Mouse (Mus musculus) intestine, embryonic 15.5 days (tissue): ENCODE results near the gene Acss3. TPM values are rescaled to one million over a fixed set of nuclear protein-coding genes. Genes with fewer than 3 reads are reported as not detected.

Source experiments
- ATAC-seq: fragments of 200-750 bp; cut with Nextera tagmentation; 2 replicates; pipeline ENCODE4 v1.8.0; 2017; ENCODE audit warnings: moderate TSS enrichment, moderate library complexity
- H3K27ac ChIP-seq: fragments of 300-500 bp; sonication (generic); 2 replicates; pipeline ENCODE4 v1.5.1; 2015; ENCODE audit warnings: mild to moderate bottlenecking, inconsistent platforms
- H3K27me3 ChIP-seq: fragments of 300-500 bp; sonication (generic); replicated peaks from 2 replicates; pipeline ENCODE4 v1.6.1; 2015; ENCODE audit warnings: inconsistent platforms
- H3K36me3 ChIP-seq: fragments of 300-500 bp; sonication (generic); 2 replicates; pipeline ENCODE4 v1.6.1; 2015; ENCODE audit warnings: inconsistent platforms
- H3K4me1 ChIP-seq: fragments of 300-500 bp; sonication (generic); replicated peaks from 2 replicates; pipeline ENCODE4 v1.6.1; 2015; ENCODE audit warnings: inconsistent platforms
- H3K4me2 ChIP-seq: fragments of 300-500 bp; sonication (generic); replicated peaks from 2 replicates; pipeline ENCODE4 v1.6.1; 2015; ENCODE audit warnings: mild to moderate bottlenecking, inconsistent platforms
- H3K4me3 ChIP-seq: fragments of 300-500 bp; sonication (generic); replicated peaks from 2 replicates; pipeline ENCODE4 v1.5.1; 2015; ENCODE audit warnings: inconsistent platforms
- H3K9ac ChIP-seq: fragments of 300-500 bp; sonication (generic); 2 replicates; pipeline ENCODE4 v1.6.1; 2015; ENCODE audit warnings: inconsistent platforms
- H3K9me3 ChIP-seq: fragments of 300-500 bp; sonication (generic); 2 replicates; pipeline ENCODE4 v1.6.1; 2016; ENCODE audit warnings: inconsistent platforms
- WGBS: fragments of 180-500 bp; shearing (Covaris S2); methylation state at CpG from one replicate; pipeline ENCODE4 v1.1.7; 2015; 5-methylcytosine and 5-hydroxymethylcytosine counted together
- polyA plus RNA-seq: library from polyadenylated mRNA; unstranded; fragments of >200 nt; fragmentation: Nextera tagmentation; extraction: Ambion mirVana; gene quantifications from 2 replicates; pipeline ENCODE4 v1.2.1, GENCODE M21; 2015

Acss3 gene
- polyA plus RNA-seq, 1 experiment from 2014 or later, result 1.6 TPM

GRCm38 (mm10) chr10:107094452-107094851, 29.0 kb downstream of the Acss3 start:
- H3K4me2 ChIP-seq, result no peak overlapping the region
- no peak for ATAC-seq
- no peaks in the 10 kb centered on the region for H3K36me3 ChIP-seq
- WGBS, result 77% methylated on average over 3 of the region's 3 CpGs
- H3K4me1 ChIP-seq, result no peaks in the 10 kb centered on the region
- H3K9me3 ChIP-seq, result no peaks in the 10 kb centered on the region
- no peak overlapping the region for H3K9ac ChIP-seq
- H3K4me3 ChIP-seq, result no peak overlapping the region
- H3K27ac ChIP-seq, result no peak overlapping the region
- no peaks in the 10 kb centered on the region for H3K27me3 ChIP-seq

GRCm38 (mm10) chr10:107053846-107054624, 69.4 kb downstream of the Acss3 start:
- WGBS, result 64% methylated on average over 4 of the region's 4 CpGs
- Histone ChIP-seq H3K4me2 (no peak overlapping the region), H3K4me3 (no peak overlapping the region), H3K9ac (no peak overlapping the region), H3K27ac (no peak overlapping the region), H3K4me1 (no peaks in the 10 kb centered on the region), H3K36me3 (no peaks in the 10 kb centered on the region), H3K9me3 (no peaks in the 10 kb centered on the region), H3K27me3 (no peaks in the 10 kb centered on the region)
- no peak for ATAC-seq

GRCm38 (mm10) chr10:107050489-107050888, 73.0 kb downstream of the Acss3 start:
- 66% methylated on average over 2 of the region's 2 CpGs for WGBS
- H3K9ac ChIP-seq, result no peak overlapping the region
- no peak overlapping the region for H3K4me2 ChIP-seq
- no peak for ATAC-seq
- H3K27me3 ChIP-seq, result no peaks in the 10 kb centered on the region
- H3K4me1 ChIP-seq, result no peaks in the 10 kb centered on the region
- no peaks in the 10 kb centered on the region for H3K36me3 ChIP-seq
- H3K27ac ChIP-seq, result no peak overlapping the region
- H3K9me3 ChIP-seq, result no peaks in the 10 kb centered on the region
- no peak overlapping the region for H3K4me3 ChIP-seq

- 85% methylated on average over 1 of the region's 1 CpGs for WGBS
- no peak overlapping the region for H3K4me3 ChIP-seq
- no peak overlapping the region for H3K27ac ChIP-seq
- no peak for ATAC-seq
- H3K4me2 ChIP-seq, result no peak overlapping the region
- H3K9me3 ChIP-seq, result no peaks in the 10 kb centered on the region
- no peak overlapping the region for H3K9ac ChIP-seq
- H3K27me3 ChIP-seq, result no peaks in the 10 kb centered on the region
- no peaks in the 10 kb centered on the region for H3K36me3 ChIP-seq
- no peaks in the 10 kb centered on the region for H3K4me1 ChIP-seq
Measured at GRCm38 (mm10) chr10:107042656-107043055, 80.8 kb downstream of the Acss3 start.

- Histone ChIP-seq H3K27ac (no peak overlapping the region), H3K4me1 (no peaks in the 10 kb centered on the region), H3K27me3 (no peaks in the 10 kb centered on the region), H3K9ac (no peak overlapping the region), H3K9me3 (no peaks in the 10 kb centered on the region), H3K4me2 (no peak overlapping the region), H3K4me3 (no peak overlapping the region), H3K36me3 (no peaks in the 10 kb centered on the region)
- 82% methylated on average over 2 of the region's 2 CpGs for WGBS
- ATAC-seq, result no peak
Measured at GRCm38 (mm10) chr10:107040837-107041236, 82.6 kb downstream of the Acss3 start.

GRCm38 (mm10) chr10:107040378-107040777, 83.1 kb downstream of the Acss3 start:
- Histone ChIP-seq H3K9me3 (no peaks in the 10 kb centered on the region), H3K27me3 (no peaks in the 10 kb centered on the region), H3K36me3 (no peaks in the 10 kb centered on the region), H3K27ac (no peak overlapping the region), H3K4me2 (no peak overlapping the region), H3K4me1 (no peaks in the 10 kb centered on the region), H3K9ac (no peak overlapping the region), H3K4me3 (no peak overlapping the region)
- no peak for ATAC-seq
- 76% methylated on average over 6 of the region's 6 CpGs for WGBS

GRCm38 (mm10) chr10:107039211-107039610, 84.3 kb downstream of the Acss3 start:
- H3K27ac ChIP-seq, result no peak overlapping the region
- H3K9ac ChIP-seq, result no peak overlapping the region
- H3K4me2 ChIP-seq, result no peak overlapping the region
- H3K4me3 ChIP-seq, result no peak overlapping the region
- no peaks in the 10 kb centered on the region for H3K36me3 ChIP-seq
- H3K4me1 ChIP-seq, result no peaks in the 10 kb centered on the region
- no peaks in the 10 kb centered on the region for H3K27me3 ChIP-seq
- no peaks in the 10 kb centered on the region for H3K9me3 ChIP-seq
- no peak for ATAC-seq
- 82% methylated on average over 4 of the region's 4 CpGs for WGBS

GRCm38 (mm10) chr10:107024254-107024653, 99.2 kb downstream of the Acss3 start:
- Histone ChIP-seq H3K36me3 (no peaks in the 10 kb centered on the region), H3K4me3 (no peak overlapping the region), H3K27ac (no peak overlapping the region), H3K27me3 (no peaks in the 10 kb centered on the region), H3K9ac (no peak overlapping the region), H3K9me3 (no peaks in the 10 kb centered on the region), H3K4me1 (no peaks in the 10 kb centered on the region), H3K4me2 (no peak overlapping the region)
- WGBS, result 84% methylated on average over 4 of the region's 4 CpGs
- no peak for ATAC-seq

- 63% methylated on average over 5 of the region's 5 CpGs for WGBS
- Histone ChIP-seq H3K4me1 (no peaks in the 10 kb centered on the region), H3K27me3 (no peaks in the 10 kb centered on the region), H3K27ac (no peak overlapping the region), H3K9ac (no peak overlapping the region), H3K4me2 (no peak overlapping the region), H3K4me3 (no peak overlapping the region), H3K9me3 (no peaks in the 10 kb centered on the region), H3K36me3 (no peaks in the 10 kb centered on the region)
- no peak for ATAC-seq
Measured at GRCm38 (mm10) chr10:107021118-107021517, 102.3 kb downstream of the Acss3 start.

- 67% methylated on average over 2 of the region's 2 CpGs for WGBS
- no peak overlapping the region for H3K4me2 ChIP-seq
- no peak for ATAC-seq
Measured at GRCm38 (mm10) chr10:107011142-107011541, 112.3 kb downstream of the Acss3 start.

GRCm38 (mm10) chr10:106998052-106998625, 125.3 kb downstream of the Acss3 start:
- no peak overlapping the region for H3K9ac ChIP-seq
- H3K9me3 ChIP-seq, result no peaks in the 10 kb centered on the region
- ATAC-seq, result no peak
- WGBS, result 88% methylated on average over 2 of the region's 2 CpGs
- H3K4me3 ChIP-seq, result no peak overlapping the region
- no peak overlapping the region for H3K4me2 ChIP-seq
- no peaks in the 10 kb centered on the region for H3K27me3 ChIP-seq
- H3K4me1 ChIP-seq, result no peaks in the 10 kb centered on the region
- H3K27ac ChIP-seq, result no peak overlapping the region
- H3K36me3 ChIP-seq, result no peaks in the 10 kb centered on the region

More at GRCm38 (mm10) chr10:107011142-107011541, 112.3 kb downstream of the Acss3 start:
- H3K9ac ChIP-seq, result no peak overlapping the region
- H3K27me3 ChIP-seq, result no peaks in the 10 kb centered on the region
- no peaks in the 10 kb centered on the region for H3K36me3 ChIP-seq
- H3K4me1 ChIP-seq, result no peaks in the 10 kb centered on the region
- no peaks in the 10 kb centered on the region for H3K9me3 ChIP-seq
- H3K27ac ChIP-seq, result no peak overlapping the region
- H3K4me3 ChIP-seq, result no peak overlapping the region

GRCm38 (mm10) chr10:106989478-106989877, 134.0 kb downstream of the Acss3 start:
- no peak overlapping the region for H3K27ac ChIP-seq
- no peaks in the 10 kb centered on the region for H3K27me3 ChIP-seq
- no peaks in the 10 kb centered on the region for H3K4me1 ChIP-seq
- no peaks in the 10 kb centered on the region for H3K9me3 ChIP-seq
- no peak overlapping the region for H3K4me3 ChIP-seq
- WGBS, result 83% methylated on average over 4 of the region's 4 CpGs
- no peak overlapping the region for H3K9ac ChIP-seq
- no peak for ATAC-seq
- no peak overlapping the region for H3K4me2 ChIP-seq
- H3K36me3 ChIP-seq, result no peaks in the 10 kb centered on the region
